Mouse (Mus musculus) liver, postnatal 0 days (tissue): Measurements from ENCODE around the gene H1f0.

Source experiments
- CTCF ChIP-seq: sonication (generic); IDR thresholded peaks from 2 replicates; pipeline ENCODE4 v1.5.1; 2016; ENCODE audit warnings: antibody characterized with exemption, low read depth
- EP300 ChIP-seq: IDR thresholded peaks from 2 replicates; pipeline ENCODE4 v1.6.1; 2016; ENCODE audit warnings: antibody characterized with exemption, low read depth, mild to moderate bottlenecking

GRCm38 (mm10) chr15:79067631-79068030, 39.4 kb downstream of the H1f0 start:
- TF ChIP-seq EP300 = peak; percentile 87
- no peak for TF ChIP-seq CTCF
